Mouse (Mus musculus) Patski (cell line): ENCODE measurements at regions not wholly inside any gene's neighbourhood (a gene's known extent, or its start where the extent isn't known, plus 50 kb on each side); places are given as distances from the start of the nearest gene placed in this dataset.

Source experiments
- ATAC-seq: fragments of 100-300 bp; one replicate; pipeline ENCODE4 v1.8.0; 2021
- CTCF ChIA-PET: fragments of 350-600 bp; sonication (Branson Sonifier 250); formaldehyde crosslinking; loops from one replicate; lab custom pipeline; 2022; ENCODE audit warnings: inconsistent platforms; lab: Charles Lee
- POLR2A ChIA-PET: fragments of 350-600 bp; sonication (Branson Sonifier 250); formaldehyde crosslinking; loops from one replicate; lab custom pipeline; 2022; ENCODE audit warnings: antibody characterized with exemption, inconsistent platforms; lab: Charles Lee
- DNase-seq: peaks from one replicate; pipeline ENCODE4 v3.0.0-alpha.2; 2011; ENCODE audit warnings: low read depth, low spot score
- H3K27me3 ChIP-seq: fragments of 371-371 bp; one replicate; pipeline ENCODE4 v1.5.1; 2021
- CTCF ChIP-seq: fragments of 100-300 bp; IDR thresholded peaks from one replicate; pipeline ENCODE4 v1.5.1; 2021
- in situ Hi-C: fragments of 300-500 bp; cut with MboI; formaldehyde crosslinking; loops from 3 replicates; pipeline ENCODE4 v1.11.1; 2018; ENCODE audit warnings: low pct_unique_long_range_greater_than_20kb, mixed read lengths

GRCm38 (mm10) chr14:25272366-25273156 is 186.4 kb upstream of the Zmiz1 start:
- peaks cover 6% of the 10 kb centered on the region for H3K27me3 ChIP-seq
- in situ Hi-C loops: no loop called here
- CTCF ChIA-PET: no interaction called here
- DNase-seq (no peak), ATAC-seq (no peak)
- no peak for TF ChIP-seq CTCF
- POLR2A ChIA-PET: no interaction called here

- DNase-seq (no peak), ATAC-seq (no peak)
- CTCF ChIA-PET: no interaction called here
- no peak for TF ChIP-seq CTCF
- in situ Hi-C loops: no loop called here
- H3K27me3 ChIP-seq: no peaks in the 10 kb centered on the region
- POLR2A ChIA-PET: interaction anchor here (0.6 kb wide), 1 partner anchor 73 kb away, joined by 8 read pairs; no protein-coding TSS in a partner anchor
Measured at GRCm38 (mm10) chr14:25279751-25280150, 179.2 kb upstream of the Zmiz1 start.

GRCm38 (mm10) chr14:25292557-25292956 is 166.4 kb upstream of the Zmiz1 start:
- ChIA-PET CTCF (no interaction called here), POLR2A (interaction anchor here (0.6 to 0.7 kb wide), 2 partner anchors 32 to 1467 kb away, joined by 3 read pairs; no protein-coding TSS in a partner anchor)
- ATAC-seq: no peak
- in situ Hi-C loops: no loop called here
- no peaks in the 10 kb centered on the region for H3K27me3 ChIP-seq
- DNase-seq: no peak
- TF ChIP-seq CTCF: no peak

GRCm38 (mm10) chr14:25294226-25294625 is 164.8 kb upstream of the Zmiz1 start:
- no peak for TF ChIP-seq CTCF
- POLR2A ChIA-PET: no interaction called here
- in situ Hi-C loops: no loop called here

GRCm38 (mm10) chr14:25295688-25296350 is 163.2 kb upstream of the Zmiz1 start:
- in situ Hi-C loops: no loop called here
- ATAC-seq (no peak), DNase-seq (no peak)
- ChIA-PET POLR2A (no interaction called here), CTCF (no interaction called here)
- no peak for TF ChIP-seq CTCF
- no peaks in the 10 kb centered on the region for H3K27me3 ChIP-seq

More at GRCm38 (mm10) chr14:25294226-25294625, 164.8 kb upstream of the Zmiz1 start:
- ATAC-seq (no peak), DNase-seq (no peak)
- H3K27me3 ChIP-seq: no peaks in the 10 kb centered on the region
- CTCF ChIA-PET: no interaction called here

- no peaks in the 10 kb centered on the region for H3K27me3 ChIP-seq
- TF ChIP-seq CTCF: no peak
- ChIA-PET POLR2A (no interaction called here), CTCF (interaction anchor here (0.6 kb wide), 1 partner anchor 37 kb away, joined by 3 read pairs; no protein-coding TSS in a partner anchor)
- in situ Hi-C loops: loop anchor here (5.0 kb wide), 1 partner anchor 153 kb away; no protein-coding TSS in a partner anchor
- DNase-seq (no peak), ATAC-seq (no peak)
Measured at GRCm38 (mm10) chr14:25299673-25300190, 159.3 kb upstream of the Zmiz1 start.

GRCm38 (mm10) chr14:25301336-25302031 is 157.5 kb upstream of the Zmiz1 start:
- POLR2A ChIA-PET: interaction anchor here (0.6 kb wide), 1 partner anchor 663 kb away, joined by 3 read pairs; no protein-coding TSS in a partner anchor
- no peak for ATAC-seq

GRCm38 (mm10) chr14:25304391-25304851 is 154.6 kb upstream of the Zmiz1 start:
- in situ Hi-C loops: loop anchor here (5.0 kb wide), 1 partner anchor 148 kb away; no protein-coding TSS in a partner anchor
- POLR2A ChIA-PET: no interaction called here
- DNase-seq (peak; percentile 13), ATAC-seq (peak; percentile 48)
- no peaks in the 10 kb centered on the region for H3K27me3 ChIP-seq
- CTCF ChIA-PET: interaction anchor here (0.7 to 1.2 kb wide), 3 partner anchors 11 to 36 kb away, joined by 3 read pairs; no protein-coding TSS in a partner anchor
- TF ChIP-seq CTCF: no peak

More at GRCm38 (mm10) chr14:25301336-25302031, 157.5 kb upstream of the Zmiz1 start:
- H3K27me3 ChIP-seq: no peaks in the 10 kb centered on the region
- DNase-seq: no peak
- TF ChIP-seq CTCF: no peak
- CTCF ChIA-PET: no interaction called here
- in situ Hi-C loops: loop anchor here (5.0 kb wide), 1 partner anchor 151 kb away; no protein-coding TSS in a partner anchor

- CTCF ChIA-PET: no interaction called here
- DNase-seq (no peak), ATAC-seq (no peak)
- TF ChIP-seq CTCF: no peak
- H3K27me3 ChIP-seq: no peaks in the 10 kb centered on the region
- in situ Hi-C loops: no loop called here
- POLR2A ChIA-PET: no interaction called here
Measured at GRCm38 (mm10) chr14:25306166-25306565, 152.8 kb upstream of the Zmiz1 start.
